Mouse (Mus musculus) lung, adult 2 months (tissue): ENCODE results near the gene Adgrv1.

Experiments used
- CTCF ChIP-seq: fragments of 200-500 bp; IDR thresholded peaks from 2 replicates; pipeline ENCODE4 v1.5.1; 2011; ENCODE audit warnings: mild to moderate bottlenecking, low read length, control low read depth; ENCODE audit not compliant: insufficient read depth
- POLR2A ChIP-seq: fragments of 200-500 bp; IDR thresholded peaks from 2 replicates; pipeline ENCODE4 v1.6.1; 2011; ENCODE audit warnings: low read depth, mild to moderate bottlenecking, control low read depth, low read length, borderline replicate concordance; ENCODE audit errors: extremely low read depth

- TF ChIP-seq POLR2A (no peak), CTCF (no peak)
Observed at GRCm38 (mm10) chr13:81402826-81403225, 230.1 kb downstream of the Adgrv1 start.
